ENCODE assay signal across 20 mouse cellular contexts in genomic region chr1:184425694-184426093, GRCm38 (mm10).
"Had no signal": no experiment of that assay in that cellular context is flagged by ENCODE, and none has a peak within 500 bp of the region (broad histone marks: within the 10 kb centered on the region; RNA-seq: fewer than 3 reads in every experiment).

No protein-coding gene starts in this region.

- DNase-seq: kidney, postnatal 10 days; kidney, postnatal 36 days; layer of hippocampus, postnatal 36 days; liver, postnatal 0 days; lung, embryonic 14.5 days; right cerebral cortex, adult 18-20 months; right cerebral cortex, postnatal 14 days; right cerebral cortex, postnatal 4 days; spleen, adult 18-20 months; thymus, postnatal 25 days had no signal

- H3K27me3 ChIP-seq: midbrain, embryonic 12.5 days; midbrain, embryonic 15.5 days; neural tube, embryonic 12.5 days; neural tube, embryonic 15.5 days; stomach, embryonic 15.5 days had no signal

- H3K4me1 ChIP-seq: kidney, embryonic 15.5 days; midbrain, embryonic 12.5 days; midbrain, embryonic 15.5 days; neural tube, embryonic 12.5 days; neural tube, embryonic 15.5 days; stomach, embryonic 15.5 days had no signal

- H3K36me3 ChIP-seq: kidney, embryonic 15.5 days; midbrain, embryonic 12.5 days; midbrain, embryonic 15.5 days; neural tube, embryonic 12.5 days; neural tube, embryonic 15.5 days; stomach, embryonic 15.5 days had no signal

- ATAC-seq: liver, postnatal 0 days; lung, postnatal 0 days; midbrain, embryonic 15.5 days had no signal

- H3K9ac ChIP-seq: kidney, embryonic 15.5 days; liver, embryonic 14.5 days; liver, postnatal 0 days; lung, embryonic 14.5 days; midbrain, embryonic 12.5 days; midbrain, embryonic 15.5 days; neural tube, embryonic 12.5 days; neural tube, embryonic 15.5 days; stomach, embryonic 15.5 days had no signal

- H3K4me3 ChIP-seq: kidney, embryonic 15.5 days; left cerebral cortex, adult 2 months; midbrain, embryonic 12.5 days; midbrain, embryonic 15.5 days; neural tube, embryonic 12.5 days; neural tube, embryonic 15.5 days; stomach, embryonic 15.5 days had no signal

- H3K27ac ChIP-seq: kidney, embryonic 15.5 days; left cerebral cortex, adult 2 months; liver, embryonic 14.5 days; macrophage; midbrain, embryonic 12.5 days; midbrain, embryonic 15.5 days; neural tube, embryonic 12.5 days; neural tube, embryonic 15.5 days; stomach, embryonic 15.5 days had no signal

- H3K4me2 ChIP-seq: kidney, embryonic 15.5 days; lung, embryonic 14.5 days; midbrain, embryonic 12.5 days; midbrain, embryonic 15.5 days; neural tube, embryonic 12.5 days; neural tube, embryonic 15.5 days; stomach, embryonic 15.5 days had no signal

- H3K9me3 ChIP-seq: kidney, embryonic 15.5 days; midbrain, embryonic 12.5 days; midbrain, embryonic 15.5 days; neural tube, embryonic 12.5 days; neural tube, embryonic 15.5 days; stomach, embryonic 15.5 days had no signal
